Mouse (Mus musculus) liver, embryonic 14.5 days (tissue): Measurements from ENCODE around the gene Nipal3. TPM values are rescaled to one million over a fixed set of nuclear protein-coding genes. Genes with fewer than 3 reads are reported as not detected.
A peak's percentile ranks its signal among the peaks of the same experiment; 100 is the strongest.

Experiments used
- ATAC-seq: fragments of 200-750 bp; cut with Nextera tagmentation; 2 replicates; pipeline ENCODE4 v1.8.0; 2017; ENCODE audit warnings: moderate number of reproducible peaks, mild to moderate bottlenecking, moderate library complexity; ENCODE audit not compliant: insufficient read depth
- DNase-seq, 3 experiments: peaks; one replicate each; pipeline ENCODE4 v3.0.0-alpha.2; 2012 to 2013; ENCODE audit warnings: low read depth in 3 of 3, low spot score in 3 of 3
- H3K27ac ChIP-seq: fragments of 300-500 bp; sonication (generic); 2 replicates; pipeline ENCODE4 v1.5.1; 2014; ENCODE audit warnings: moderate library complexity, mild to moderate bottlenecking, control low read depth, inconsistent platforms
- H3K27me3 ChIP-seq: fragments of 300-500 bp; sonication (generic); 2 replicates; pipeline ENCODE4 v1.6.1; 2014; ENCODE audit warnings: mild to moderate bottlenecking, low read length, moderate library complexity; ENCODE audit not compliant: control insufficient read depth, insufficient read depth
- H3K36me3 ChIP-seq: fragments of 300-500 bp; sonication (generic); replicated peaks from 2 replicates; pipeline ENCODE4 v1.6.1; 2014; ENCODE audit warnings: low read depth; ENCODE audit not compliant: control insufficient read depth, insufficient read depth
- H3K4me1 ChIP-seq, 2 experiments: fragments of 200-500 bp in 1 of 2; fragments of 300-500 bp in 1 of 2; sonication (generic) in 1 of 2; replicated peaks; 2 replicates each; pipeline ENCODE4 v1.6.1; 2012 to 2014; ENCODE audit warnings: antibody characterized with exemption in 1 of 2, inconsistent platforms in 1 of 2, low read length in 1 of 2; ENCODE audit not compliant: control insufficient read depth in 2 of 2, insufficient read depth in 2 of 2
- H3K4me2 ChIP-seq: fragments of 300-500 bp; sonication (generic); 2 replicates; pipeline ENCODE4 v1.6.1; 2014; ENCODE audit warnings: low read depth, mild to moderate bottlenecking, control low read depth, moderate library complexity
- H3K4me3 ChIP-seq, 2 experiments: fragments of 200-500 bp in 1 of 2; fragments of 300-500 bp in 1 of 2; sonication (generic) in 1 of 2; 2 replicates each; pipeline ENCODE4 v1.5.1; 2012 to 2014; ENCODE audit warnings: low read depth in 2 of 2, low read length in 2 of 2, mild to moderate bottlenecking in 2 of 2, control low read depth in 1 of 2, inconsistent platforms in 1 of 2, moderate library complexity in 1 of 2; ENCODE audit not compliant: insufficient read depth in 1 of 2
- H3K9ac ChIP-seq: fragments of 300-500 bp; sonication (generic); replicated peaks from 2 replicates; pipeline ENCODE4 v1.6.1; 2014; ENCODE audit warnings: mild to moderate bottlenecking, control low read depth, moderate library complexity
- H3K9me3 ChIP-seq: fragments of 300-500 bp; sonication (generic); 2 replicates; pipeline ENCODE4 v1.6.1; 2016; ENCODE audit warnings: low read length, mixed read lengths; ENCODE audit not compliant: control insufficient read depth
- CTCF ChIP-seq: IDR thresholded peaks from 2 replicates; pipeline ENCODE4 v1.5.1; 2016; ENCODE audit warnings: antibody characterized with exemption, low read depth, control low read depth
- EP300 ChIP-seq: IDR thresholded peaks from 2 replicates; pipeline ENCODE4 v1.6.1; 2016; ENCODE audit warnings: antibody characterized with exemption, low read depth
- WGBS: fragments of 180-500 bp; shearing (Covaris S2); extraction: QIAGEN DNeasy Blood & Tissue Kit; methylation state at CpG from one replicate; pipeline ENCODE4 v1.1.7; 2014; ENCODE audit not compliant: insufficient replicate concordance; 5-methylcytosine and 5-hydroxymethylcytosine counted together
- polyA plus RNA-seq, 2 experiments: library from polyadenylated mRNA; depleted of rRNA in 1 of 2; stranded (reverse) in 1 of 2; unstranded in 1 of 2; fragments of >200 nt; fragmentation: Nextera tagmentation in 1 of 2; extraction: Ambion mirVana in 1 of 2; gene quantifications; 2 replicates each; pipeline versions ENCODE4 v1.2.1 to v1.2.3; 2012 to 2014

The Nipal3 gene
- polyA plus RNA-seq, 2 experiments, result 2.5 to 2.9 TPM

DNA sequence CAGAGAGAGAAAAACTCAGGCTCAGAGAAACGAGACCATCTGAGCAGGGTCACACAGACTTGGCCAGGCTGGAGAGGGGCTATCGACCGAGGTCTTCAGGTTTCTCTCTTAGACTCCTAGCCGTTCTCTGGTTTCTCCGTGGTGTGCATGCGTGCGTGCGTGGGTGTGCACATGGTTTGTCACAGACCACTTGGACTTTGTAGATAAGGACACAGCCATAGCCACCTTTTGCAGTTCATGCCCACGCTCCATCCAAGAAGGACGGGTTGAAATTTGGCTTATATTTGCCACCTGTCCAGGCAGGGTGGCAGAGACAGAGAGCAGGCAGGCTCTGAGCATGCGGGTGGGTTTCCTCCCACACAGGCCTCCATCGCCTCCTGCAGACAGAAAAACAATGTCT is 30.2 kb upstream of the Nipal3 start:
- no peaks in the 10 kb centered on the region for H3K36me3 ChIP-seq
- 49% methylated on average over 12 of the region's 12 CpGs for whole genome bisulfite sequencing
- H3K4me3 ChIP-seq, result no peak overlapping the region
- no peaks in the 10 kb centered on the region for H3K4me1 ChIP-seq
- no peak overlapping the region for H3K27ac ChIP-seq
- DNase-seq (no peak), ATAC-seq (no peak)
- H3K4me2 ChIP-seq, result no peak overlapping the region
- H3K27me3 ChIP-seq, result no peaks in the 10 kb centered on the region
- TF ChIP-seq CTCF (no peak), EP300 (no peak)
- H3K9me3 ChIP-seq, result peaks cover under 1% of the 10 kb centered on the region; the same call in 1 of the 2 replicates
- H3K9ac ChIP-seq, result no peak overlapping the region

DNA sequence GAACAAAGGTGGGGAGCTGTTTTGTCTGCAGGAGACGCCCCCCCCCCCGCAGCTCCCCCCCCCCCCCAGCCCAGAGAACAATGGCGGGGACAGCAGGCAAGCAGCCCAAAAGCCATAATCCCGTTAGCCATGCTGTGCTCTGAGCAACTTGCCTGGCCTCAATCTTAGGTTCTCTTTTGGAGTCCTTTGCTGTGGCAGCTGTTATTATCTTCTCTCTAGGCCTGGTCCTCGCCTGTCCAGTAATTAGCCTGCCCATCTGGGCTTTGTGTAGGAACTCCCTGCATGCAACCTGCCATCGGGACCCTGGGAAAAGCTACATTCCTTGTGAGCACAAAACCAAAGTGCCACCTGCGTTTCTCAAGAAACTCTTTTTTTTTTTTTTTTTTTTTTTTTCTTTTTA is 29.1 kb upstream of the Nipal3 start:
- no peaks in the 10 kb centered on the region for H3K4me1 ChIP-seq
- DNase-seq (no peak), ATAC-seq (no peak)
- no peak overlapping the region for H3K4me3 ChIP-seq
- no peak overlapping the region for H3K27ac ChIP-seq
- TF ChIP-seq CTCF (no peak), EP300 (no peak)
- H3K9me3 ChIP-seq, result no peaks in the 10 kb centered on the region
- no peak overlapping the region for H3K4me2 ChIP-seq
- no peak overlapping the region for H3K9ac ChIP-seq
- WGBS, result 22% methylated on average over 6 of the region's 7 CpGs
- no peaks in the 10 kb centered on the region for H3K36me3 ChIP-seq
- no peaks in the 10 kb centered on the region for H3K27me3 ChIP-seq

DNA sequence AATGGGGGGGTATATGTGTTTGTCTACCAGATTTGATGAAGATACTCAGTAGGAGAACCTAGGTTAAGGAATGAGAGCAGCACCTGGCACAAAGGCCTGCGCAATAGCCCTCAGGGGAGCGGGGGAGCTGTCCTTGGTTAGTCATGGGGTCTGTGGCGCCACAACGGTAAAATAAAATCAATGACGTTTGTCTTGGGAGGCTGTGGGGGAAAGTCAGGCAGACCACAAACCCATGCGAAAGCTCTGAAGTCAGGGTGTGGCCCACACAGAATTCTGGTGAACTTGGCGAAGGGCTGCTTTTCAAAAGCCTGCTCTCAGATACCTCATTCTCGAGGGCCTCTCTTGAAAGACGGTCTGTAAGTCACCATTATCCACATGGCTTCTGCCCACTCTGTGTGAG is 25.6 kb upstream of the Nipal3 start:
- H3K4me1 ChIP-seq, result no peaks in the 10 kb centered on the region
- H3K4me2 ChIP-seq, result no peak overlapping the region
- no peaks in the 10 kb centered on the region for H3K27me3 ChIP-seq
- WGBS, result 43% methylated on average over 9 of the region's 9 CpGs
- H3K36me3 ChIP-seq, result no peaks in the 10 kb centered on the region
- TF ChIP-seq CTCF (no peak), EP300 (no peak)
- H3K4me3 ChIP-seq, result no peak overlapping the region
- ATAC-seq (no peak), DNase-seq (no peak)
- no peaks in the 10 kb centered on the region for H3K9me3 ChIP-seq
- H3K27ac ChIP-seq, result no peak overlapping the region
- no peak overlapping the region for H3K9ac ChIP-seq

- no peak overlapping the region for H3K4me2 ChIP-seq
- H3K27ac ChIP-seq, result no peak overlapping the region
- TF ChIP-seq CTCF (no peak), EP300 (no peak)
- no peaks in the 10 kb centered on the region for H3K9me3 ChIP-seq
- no peak for ATAC-seq
- H3K4me1 ChIP-seq, result 0 out of 4 replicates have a peak, but pooled peaks cover 0 to 5% of the 10 kb centered on the region in 2 experiments
- 58% methylated on average over 12 of the region's 12 CpGs for WGBS
- no peak for DNase-seq
- H3K9ac ChIP-seq, result no peak overlapping the region
- no peak overlapping the region for H3K4me3 ChIP-seq
- H3K36me3 ChIP-seq, result no peaks in the 10 kb centered on the region
- no peaks in the 10 kb centered on the region for H3K27me3 ChIP-seq
Measured at GRCm38 (mm10) chr4:135518135-135518534, 23.3 kb upstream of the Nipal3 start.

DNA sequence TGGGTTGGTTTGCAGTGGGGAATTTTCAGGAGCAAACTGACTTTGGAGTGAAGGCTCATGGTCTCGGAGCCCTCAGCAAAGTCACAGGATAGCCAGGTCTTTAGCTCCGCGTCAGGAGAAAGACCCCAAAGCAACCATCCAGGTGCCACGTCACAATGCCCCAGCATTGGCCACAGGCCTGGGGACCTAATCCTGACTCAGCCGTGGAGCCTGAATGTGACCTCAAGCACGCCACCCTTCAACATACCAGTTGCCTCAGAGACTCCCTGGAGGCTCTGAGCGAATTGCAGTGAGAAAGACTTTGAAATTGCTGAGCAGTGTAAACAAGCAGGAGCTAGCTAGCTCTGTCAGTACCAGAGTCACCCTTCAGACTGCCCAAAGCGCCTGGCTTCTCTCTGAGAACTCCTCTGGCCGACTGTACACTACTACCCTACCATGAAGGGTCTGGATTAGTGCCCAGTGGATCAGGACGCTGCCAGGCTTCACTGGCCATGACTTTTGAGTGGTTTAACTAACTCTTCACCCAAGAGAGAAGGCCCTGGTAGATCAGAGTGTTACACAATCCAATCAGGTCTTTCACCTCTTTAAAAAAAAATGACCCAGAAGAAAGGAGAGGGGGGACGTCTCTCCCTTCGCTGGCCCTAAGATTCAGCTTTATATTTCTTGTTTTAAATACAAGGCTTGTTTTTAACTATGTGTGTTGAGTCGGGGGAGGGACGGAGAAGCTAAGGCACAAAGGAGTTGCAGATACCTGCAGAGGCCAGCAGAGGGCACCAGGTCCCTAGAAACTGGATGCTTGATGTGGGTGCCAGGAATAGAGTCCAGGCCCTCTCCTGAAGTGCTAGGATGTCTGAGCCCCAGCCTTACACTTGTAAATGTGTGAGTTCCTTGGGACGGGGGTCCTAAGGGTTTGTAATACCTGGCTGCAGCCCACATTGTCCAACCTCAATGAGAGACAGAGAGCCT is 21.8 kb upstream of the Nipal3 start:
- WGBS, result 35% methylated on average over 15 of the region's 15 CpGs
- Histone ChIP-seq H3K36me3 (no peaks in the 10 kb centered on the region), H3K4me1 (0 out of 4 replicates have a peak, but pooled peaks cover 0 to 5% of the 10 kb centered on the region in 2 experiments), H3K9ac (no peak overlapping the region), H3K27me3 (no peaks in the 10 kb centered on the region), H3K9me3 (no peaks in the 10 kb centered on the region), H3K4me3 (no peak overlapping the region), H3K4me2 (no peak overlapping the region), H3K27ac (no peak overlapping the region)
- no peak for ATAC-seq
- TF ChIP-seq EP300, result no peak
- peak; percentile 89 for TF ChIP-seq CTCF
- no peak for DNase-seq
